Mouse (Mus musculus) heart, embryonic 13.5 days (tissue): ENCODE measurements around the gene Eng. TPM values are rescaled to one million over a fixed set of nuclear protein-coding genes. Genes with fewer than 3 reads are reported as not detected.

ENCODE experiments used
- ATAC-seq: fragments of 200-750 bp; cut with Nextera tagmentation; 2 replicates; pipeline ENCODE4 v1.8.0; 2017; ENCODE audit warnings: moderate TSS enrichment; ENCODE audit not compliant: insufficient number of reproducible peaks, low FRiP score, low TSS enrichment; ENCODE audit errors: extremely low read depth
- H3K27ac ChIP-seq: fragments of 300-500 bp; sonication (generic); replicated peaks from 2 replicates; pipeline ENCODE4 v1.5.1; 2015; ENCODE audit warnings: moderate library complexity, mild to moderate bottlenecking, inconsistent platforms
- H3K27me3 ChIP-seq: fragments of 300-500 bp; sonication (generic); replicated peaks from 2 replicates; pipeline ENCODE4 v1.6.1; 2015; ENCODE audit warnings: mild to moderate bottlenecking, inconsistent platforms
- H3K36me3 ChIP-seq: fragments of 300-500 bp; sonication (generic); 2 replicates; pipeline ENCODE4 v1.6.1; 2015; ENCODE audit warnings: mild to moderate bottlenecking, inconsistent platforms
- H3K4me1 ChIP-seq: fragments of 300-500 bp; sonication (generic); 2 replicates; pipeline ENCODE4 v1.6.1; 2015; ENCODE audit warnings: inconsistent platforms
- H3K4me2 ChIP-seq: fragments of 300-500 bp; sonication (generic); 2 replicates; pipeline ENCODE4 v1.6.1; 2015; ENCODE audit warnings: inconsistent platforms, mild to moderate bottlenecking, moderate library complexity
- H3K4me3 ChIP-seq: fragments of 300-500 bp; sonication (generic); 2 replicates; pipeline ENCODE4 v1.5.1; 2015; ENCODE audit warnings: moderate library complexity, mild to moderate bottlenecking, inconsistent platforms
- H3K9ac ChIP-seq: fragments of 300-500 bp; sonication (generic); 2 replicates; pipeline ENCODE4 v1.6.1; 2015; ENCODE audit warnings: inconsistent platforms, mild to moderate bottlenecking, moderate library complexity
- H3K9me3 ChIP-seq: fragments of 300-500 bp; sonication (generic); 2 replicates; pipeline ENCODE4 v1.6.1; 2016; ENCODE audit warnings: inconsistent platforms
- WGBS: fragments of 180-500 bp; shearing (Covaris S2); methylation state at CpG from one replicate; pipeline ENCODE4 v1.1.7; 2015; ENCODE audit warnings: mixed read lengths; 5-methylcytosine and 5-hydroxymethylcytosine counted together
- polyA plus RNA-seq: library from polyadenylated mRNA; unstranded; fragments of >200 nt; fragmentation: Nextera tagmentation; extraction: Ambion mirVana; gene quantifications from 2 replicates; pipeline ENCODE4 v1.2.1, GENCODE M21; 2015

Eng gene
- polyA plus RNA-seq, 1 experiment from 2014 or later, result 155 TPM

- H3K4me2 ChIP-seq, result peak overlapping the region; percentile 96
- H3K27ac ChIP-seq, result peak overlapping the region; percentile 90
- H3K4me3 ChIP-seq, result peak overlapping the region; percentile 84
- ATAC-seq, result 0 out of 2 replicates have a peak, but pooled peaks have one; percentile 3
- H3K27me3 ChIP-seq, result no peaks in the 10 kb centered on the region
- H3K4me1 ChIP-seq, result peaks cover 58% of the 10 kb centered on the region
- H3K9me3 ChIP-seq, result no peaks in the 10 kb centered on the region
- peak overlapping the region; percentile 89 for H3K9ac ChIP-seq
- H3K36me3 ChIP-seq, result peaks cover 4% of the 10 kb centered on the region
- 5% methylated on average over 34 of the region's 34 CpGs for WGBS
Observed at GRCm38 (mm10) chr2:32607262-32607947, 39.0 kb upstream of the Eng start.

GRCm38 (mm10) chr2:32608141-32608777, 38.1 kb upstream of the Eng start:
- H3K4me1 ChIP-seq, result peaks cover 58% of the 10 kb centered on the region
- peak; percentile 17 for ATAC-seq
- peak overlapping the region; percentile 96 for H3K4me2 ChIP-seq
- H3K9ac ChIP-seq, result peak overlapping the region; percentile 89
- 4% methylated on average over 25 of the region's 25 CpGs for WGBS
- H3K36me3 ChIP-seq, result peaks cover 13% of the 10 kb centered on the region
- peak overlapping the region; percentile 90 for H3K27ac ChIP-seq
- H3K4me3 ChIP-seq, result peak overlapping the region; percentile 84
- H3K9me3 ChIP-seq, result no peaks in the 10 kb centered on the region
- H3K27me3 ChIP-seq, result no peaks in the 10 kb centered on the region

GRCm38 (mm10) chr2:32608778-32609435, 37.5 kb upstream of the Eng start:
- ATAC-seq, result no peak
- WGBS, result 36% methylated on average over 18 of the region's 18 CpGs
- Histone ChIP-seq H3K36me3 (peaks cover 19% of the 10 kb centered on the region), H3K9me3 (no peaks in the 10 kb centered on the region), H3K4me3 (peak overlapping the region; percentile 84), H3K9ac (peak overlapping the region; percentile 89), H3K4me2 (peak overlapping the region; percentile 96), H3K4me1 (peaks cover 61% of the 10 kb centered on the region), H3K27me3 (no peaks in the 10 kb centered on the region), H3K27ac (peak overlapping the region; percentile 90)

- Histone ChIP-seq H3K27me3 (no peaks in the 10 kb centered on the region), H3K9me3 (no peaks in the 10 kb centered on the region), H3K9ac (peak overlapping the region; percentile 76), H3K27ac (peak overlapping the region; percentile 71), H3K4me1 (peaks cover 57% of the 10 kb centered on the region), H3K36me3 (peaks cover 33% of the 10 kb centered on the region), H3K4me2 (peak overlapping the region; percentile 96), H3K4me3 (peak overlapping the region; percentile 58)
- 10% methylated on average over 23 of the region's 23 CpGs for WGBS
- ATAC-seq, result no peak
Observed at GRCm38 (mm10) chr2:32610610-32611229, 35.7 kb upstream of the Eng start.

- H3K9me3 ChIP-seq, result no peaks in the 10 kb centered on the region
- no peak overlapping the region for H3K27ac ChIP-seq
- no peak overlapping the region for H3K4me3 ChIP-seq
- peaks cover 51% of the 10 kb centered on the region for H3K4me1 ChIP-seq
- H3K36me3 ChIP-seq, result peaks cover 48% of the 10 kb centered on the region
- ATAC-seq, result no peak; the same call in 1 of the 2 replicates
- H3K27me3 ChIP-seq, result no peaks in the 10 kb centered on the region
- no peak overlapping the region for H3K9ac ChIP-seq
- H3K4me2 ChIP-seq, result no peak overlapping the region
- WGBS, result 68% methylated on average over 26 of the region's 26 CpGs
Observed at GRCm38 (mm10) chr2:32612274-32612673, 34.1 kb upstream of the Eng start.

- Histone ChIP-seq H3K4me2 (no peak overlapping the region), H3K27me3 (no peaks in the 10 kb centered on the region), H3K27ac (no peak overlapping the region), H3K36me3 (peaks cover 68% of the 10 kb centered on the region), H3K9ac (no peak overlapping the region), H3K4me3 (no peak overlapping the region), H3K4me1 (peaks cover 42% of the 10 kb centered on the region), H3K9me3 (no peaks in the 10 kb centered on the region)
- no peak for ATAC-seq
- WGBS, result 100% methylated on average over 1 of the region's 1 CpGs
Observed at GRCm38 (mm10) chr2:32617109-32617508, 29.3 kb upstream of the Eng start.

- no peak overlapping the region for H3K4me3 ChIP-seq
- H3K36me3 ChIP-seq, result peaks cover 63% of the 10 kb centered on the region
- H3K27ac ChIP-seq, result no peak overlapping the region
- ATAC-seq, result no peak
- no peaks in the 10 kb centered on the region for H3K27me3 ChIP-seq
- H3K4me2 ChIP-seq, result no peak overlapping the region
- H3K9me3 ChIP-seq, result no peaks in the 10 kb centered on the region
- 91% methylated on average over 4 of the region's 4 CpGs for WGBS
- no peak overlapping the region for H3K9ac ChIP-seq
- H3K4me1 ChIP-seq, result peaks cover 47% of the 10 kb centered on the region
Observed at GRCm38 (mm10) chr2:32617601-32618000, 28.8 kb upstream of the Eng start.

- H3K4me2 ChIP-seq, result no peak overlapping the region
- WGBS, result 83% methylated on average over 9 of the region's 9 CpGs
- peaks cover 58% of the 10 kb centered on the region for H3K36me3 ChIP-seq
- no peaks in the 10 kb centered on the region for H3K27me3 ChIP-seq
- H3K4me1 ChIP-seq, result peaks cover 51% of the 10 kb centered on the region
- no peak overlapping the region for H3K9ac ChIP-seq
- H3K4me3 ChIP-seq, result no peak overlapping the region
- ATAC-seq, result no peak
- H3K27ac ChIP-seq, result no peak overlapping the region
- H3K9me3 ChIP-seq, result no peaks in the 10 kb centered on the region
Observed at GRCm38 (mm10) chr2:32618051-32618450, 28.3 kb upstream of the Eng start.

GRCm38 (mm10) chr2:32620682-32621516, 25.5 kb upstream of the Eng start:
- Histone ChIP-seq H3K36me3 (peaks cover 34% of the 10 kb centered on the region), H3K4me3 (0 out of 2 replicates have a peak overlapping the region, but pooled peaks have one; percentile 14), H3K27me3 (no peaks in the 10 kb centered on the region), H3K9me3 (no peaks in the 10 kb centered on the region), H3K9ac (peak overlapping the region; percentile 76), H3K4me2 (peak overlapping the region; percentile 57), H3K27ac (peak overlapping the region; percentile 99), H3K4me1 (peaks cover 67% of the 10 kb centered on the region)
- ATAC-seq, result peak; percentile 79
- WGBS, result 12% methylated on average over 4 of the region's 4 CpGs

GRCm38 (mm10) chr2:32621517-32621859, 24.9 kb upstream of the Eng start, which contains the start of gene Ak1:
TSS of gene Ak1 (plus strand) at chr2:32621758.
- no peaks in the 10 kb centered on the region for H3K27me3 ChIP-seq
- H3K4me2 ChIP-seq, result peak within 1 kb of the TSS; percentile 57
- 8% methylated on average over 7 of the region's 7 CpGs for WGBS
- H3K9me3 ChIP-seq, result no peaks in the 10 kb centered on the region
- peaks cover 73% of the 10 kb centered on the region for H3K4me1 ChIP-seq
- H3K4me3 ChIP-seq, result peak within 1 kb of the TSS; percentile 14; the same call in 1 of the 2 replicates
- H3K27ac ChIP-seq, result peak within 1 kb of the TSS; percentile 99
- H3K36me3 ChIP-seq, result peaks cover 29% of the 10 kb centered on the region
- ATAC-seq, result no peak
- peak within 1 kb of the TSS; percentile 76 for H3K9ac ChIP-seq
